Mouse (Mus musculus): ENCODE measurements at regions not wholly inside any gene's neighbourhood (a gene's known extent, or its start where the extent isn't known, plus 50 kb on each side); places are given as distances from the start of the nearest gene placed in this dataset.

DNA sequence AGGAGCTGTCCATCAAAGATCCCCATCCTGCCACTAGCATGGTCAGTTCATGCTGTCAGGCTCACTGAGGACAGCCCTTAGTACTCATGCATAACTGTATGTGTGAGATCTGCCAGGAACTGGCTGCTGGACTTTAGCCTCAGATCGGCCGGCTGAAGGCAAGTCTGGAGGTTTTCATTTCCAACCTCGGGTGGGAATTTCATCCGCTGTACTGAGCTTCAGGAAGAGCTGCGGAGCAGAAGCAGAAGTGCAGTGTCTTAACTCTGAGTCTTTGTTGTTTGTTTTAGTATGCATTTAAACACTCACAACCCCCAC is 99.6 kb upstream of the Ccnd2 start:
- Histone ChIP-seq H3K4me3 (replicated peaks) (peak overlapping the region; percentile 34), H3K36me3 (replicated peaks; ENCODE audit: low read length) (peaks cover 7% of the 10 kb centered on the region), H3K4me1 (peaks cover 80% of the 10 kb centered on the region), H3K9me3 (peaks cover 7% of the 10 kb centered on the region; the same call in 1 of the 2 replicates), H3K27me3 (replicated peaks) (no peaks in the 10 kb centered on the region)
- TF ChIP-seq GATA1 (IDR thresholded peaks at IDR 0.05; ENCODE audit: borderline replicate concordance, low read length) (no peak), FLI1 (IDR thresholded peaks at IDR 0.05; ENCODE audit: low read length) (no peak)

DNA sequence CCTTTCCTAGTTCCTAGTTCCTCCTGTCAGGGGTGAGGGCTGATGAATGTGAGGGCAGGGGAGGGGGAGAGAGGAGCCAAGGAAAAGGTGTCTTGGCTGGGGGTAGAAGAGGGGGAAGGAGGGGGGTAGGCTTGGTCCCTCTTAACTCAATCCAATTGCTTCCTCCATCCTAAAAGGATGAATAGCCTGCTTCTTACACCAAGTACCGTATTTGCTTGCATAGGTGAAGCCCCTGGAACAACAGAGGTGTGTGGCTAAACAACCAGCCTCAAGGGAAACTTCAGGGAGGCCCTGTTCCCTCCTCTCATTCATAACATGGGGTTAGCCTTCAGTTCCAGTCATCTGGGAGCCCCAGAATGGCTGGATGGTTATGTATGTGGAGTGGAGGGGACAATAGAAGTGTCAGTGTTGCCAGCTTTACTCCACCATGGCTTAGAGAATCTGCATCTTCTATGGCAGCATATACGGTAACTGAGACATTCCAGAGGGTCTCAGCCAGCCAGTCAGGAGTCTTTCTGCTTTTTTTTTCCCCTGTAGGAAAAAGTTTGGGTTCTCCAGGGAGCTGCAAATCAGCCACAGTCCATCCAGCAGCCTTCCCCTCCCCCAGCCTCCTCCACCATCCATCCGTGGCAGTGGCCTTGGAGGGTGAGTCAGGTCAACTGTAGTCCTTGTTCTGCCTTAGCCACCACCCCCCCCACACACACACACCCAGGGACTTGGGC is 100.2 kb upstream of the Ccnd2 start:
- Histone ChIP-seq H3K4me1 (peaks cover 75% of the 10 kb centered on the region), H3K27me3 (replicated peaks) (no peaks in the 10 kb centered on the region), H3K9me3 (peaks cover 7% of the 10 kb centered on the region; the same call in 1 of the 2 replicates), H3K36me3 (replicated peaks; ENCODE audit: low read length) (peaks cover 7% of the 10 kb centered on the region), H3K4me3 (replicated peaks) (no peak overlapping the region)
- TF ChIP-seq GATA1 (IDR thresholded peaks at IDR 0.05; ENCODE audit: borderline replicate concordance, low read length) (no peak), FLI1 (IDR thresholded peaks at IDR 0.05; ENCODE audit: low read length) (no peak)

DNA sequence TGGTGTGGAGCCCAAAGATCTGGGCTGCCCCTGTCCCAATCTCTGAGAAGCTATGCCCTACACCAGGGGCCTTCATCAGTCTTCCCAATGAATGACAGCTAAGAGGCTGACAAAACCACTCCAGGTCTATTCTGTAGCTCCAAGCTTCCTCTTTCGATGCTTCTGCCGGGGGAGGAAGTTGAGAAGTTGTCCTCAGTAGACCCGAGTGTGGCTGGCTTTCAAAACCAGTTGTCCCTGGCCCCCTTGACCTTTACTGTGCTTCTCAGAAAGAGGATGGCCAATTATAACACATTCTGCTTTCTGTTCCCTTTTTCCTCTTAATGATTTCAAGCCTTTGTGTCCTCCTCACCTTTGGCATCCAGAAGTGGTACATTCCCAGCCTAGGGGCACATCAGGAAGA is 101.9 kb upstream of the Ccnd2 start:
- Histone ChIP-seq H3K4me1 (peaks cover 57% of the 10 kb centered on the region), H3K4me3 (replicated peaks) (no peak overlapping the region), H3K9me3 (peaks cover 7% of the 10 kb centered on the region; the same call in 1 of the 2 replicates), H3K27me3 (replicated peaks) (no peaks in the 10 kb centered on the region), H3K36me3 (replicated peaks; ENCODE audit: low read length) (peaks cover 7% of the 10 kb centered on the region)
- TF ChIP-seq GATA1 (IDR thresholded peaks at IDR 0.05; ENCODE audit: borderline replicate concordance, low read length) (no peak), FLI1 (IDR thresholded peaks at IDR 0.05; ENCODE audit: low read length) (no peak)

DNA sequence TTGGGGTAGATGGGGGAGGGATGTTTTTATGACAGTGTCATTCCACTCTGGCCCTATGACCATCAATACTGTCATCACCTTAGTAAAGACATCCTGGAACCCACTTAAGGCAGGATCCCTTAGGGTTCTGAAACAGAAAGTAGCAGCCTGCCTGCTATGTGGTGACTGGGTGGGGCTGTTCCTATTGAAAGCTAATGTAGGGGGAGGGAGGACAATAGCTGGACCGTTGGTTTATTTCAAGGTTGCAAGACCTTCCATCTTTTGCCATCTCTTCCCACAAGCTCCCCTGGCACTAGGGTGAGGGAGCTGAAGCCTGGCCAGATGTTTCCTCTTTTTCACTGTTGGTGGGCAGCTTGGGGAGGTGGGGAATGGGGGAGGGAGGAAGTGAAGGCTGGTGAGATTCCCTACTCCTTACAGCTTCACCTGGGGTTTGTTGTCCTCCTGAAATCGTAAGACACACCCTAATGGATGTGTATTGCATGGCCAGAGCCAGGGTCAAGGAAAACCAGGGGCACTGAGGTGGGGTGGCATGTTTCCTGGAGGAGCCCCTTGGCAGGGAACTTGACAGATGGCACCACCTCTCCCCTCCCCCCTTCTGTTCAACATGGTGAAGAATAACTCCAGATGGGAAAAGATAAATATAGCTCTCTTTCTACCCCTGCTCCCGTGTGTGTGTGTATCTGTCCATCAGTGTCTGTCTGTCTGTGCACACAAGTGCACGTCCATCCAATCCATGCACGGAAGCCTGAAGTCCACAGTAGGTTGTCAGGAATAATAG is 112.1 kb upstream of the Ccnd2 start:
- no peaks in the 10 kb centered on the region for H3K27me3 ChIP-seq (replicated peaks)
- no peak for TF ChIP-seq GATA1 (IDR thresholded peaks at IDR 0.05; ENCODE audit: borderline replicate concordance, low read length)
- TF ChIP-seq FLI1 (IDR thresholded peaks at IDR 0.05; ENCODE audit: low read length) = no peak
- peaks cover 4% of the 10 kb centered on the region for H3K36me3 ChIP-seq (replicated peaks; ENCODE audit: low read length)
- peak overlapping the region; percentile 31 for H3K4me3 ChIP-seq (replicated peaks)
- peaks cover 60% of the 10 kb centered on the region for H3K4me1 ChIP-seq
- peaks cover 5% of the 10 kb centered on the region; the same call in 1 of the 2 replicates for H3K9me3 ChIP-seq

DNA sequence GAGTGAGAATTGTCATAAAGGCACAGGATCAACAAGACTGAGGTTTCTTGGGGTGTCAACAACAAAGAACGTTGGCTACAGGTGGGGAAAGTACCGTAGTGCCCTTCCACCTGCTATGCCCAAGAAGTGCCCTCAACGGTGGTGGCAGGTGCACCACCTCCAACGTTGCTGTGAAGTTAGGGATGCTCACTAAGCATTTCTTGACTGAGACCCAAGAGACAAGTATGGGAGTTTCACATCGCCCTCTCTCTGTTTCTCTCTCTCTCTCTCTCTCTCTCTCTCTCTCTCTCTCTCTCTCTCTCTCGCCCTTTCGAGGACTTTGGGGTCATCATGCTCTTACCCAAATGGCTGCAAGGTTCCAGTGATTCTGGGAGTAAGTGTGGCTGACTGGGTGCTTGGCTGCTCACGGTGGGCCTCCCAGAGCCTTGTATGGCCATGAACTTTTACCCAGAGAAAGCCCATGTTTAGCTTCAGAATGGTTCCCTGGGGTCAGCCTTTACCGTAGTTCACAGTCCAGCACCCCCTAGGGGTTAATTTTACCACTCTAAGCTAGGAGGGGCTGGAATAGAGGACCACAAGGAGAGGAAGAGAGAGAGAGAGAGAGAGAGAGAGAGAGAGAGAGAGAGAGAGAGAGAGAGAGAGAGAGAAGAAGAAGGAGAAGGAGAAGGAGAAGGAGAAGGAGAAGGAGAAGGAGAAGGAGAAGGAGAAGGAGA is 113.2 kb upstream of the Ccnd2 start:
- H3K27me3 ChIP-seq (replicated peaks) = no peaks in the 10 kb centered on the region
- TF ChIP-seq GATA1 (IDR thresholded peaks at IDR 0.05; ENCODE audit: borderline replicate concordance, low read length) (no peak), FLI1 (IDR thresholded peaks at IDR 0.05; ENCODE audit: low read length) (no peak)
- peaks cover 5% of the 10 kb centered on the region; the same call in 1 of the 2 replicates for H3K9me3 ChIP-seq
- peaks cover 4% of the 10 kb centered on the region for H3K36me3 ChIP-seq (replicated peaks; ENCODE audit: low read length)
- H3K4me1 ChIP-seq = peaks cover 66% of the 10 kb centered on the region
- H3K4me3 ChIP-seq (replicated peaks) = peak overlapping the region; percentile 72

DNA sequence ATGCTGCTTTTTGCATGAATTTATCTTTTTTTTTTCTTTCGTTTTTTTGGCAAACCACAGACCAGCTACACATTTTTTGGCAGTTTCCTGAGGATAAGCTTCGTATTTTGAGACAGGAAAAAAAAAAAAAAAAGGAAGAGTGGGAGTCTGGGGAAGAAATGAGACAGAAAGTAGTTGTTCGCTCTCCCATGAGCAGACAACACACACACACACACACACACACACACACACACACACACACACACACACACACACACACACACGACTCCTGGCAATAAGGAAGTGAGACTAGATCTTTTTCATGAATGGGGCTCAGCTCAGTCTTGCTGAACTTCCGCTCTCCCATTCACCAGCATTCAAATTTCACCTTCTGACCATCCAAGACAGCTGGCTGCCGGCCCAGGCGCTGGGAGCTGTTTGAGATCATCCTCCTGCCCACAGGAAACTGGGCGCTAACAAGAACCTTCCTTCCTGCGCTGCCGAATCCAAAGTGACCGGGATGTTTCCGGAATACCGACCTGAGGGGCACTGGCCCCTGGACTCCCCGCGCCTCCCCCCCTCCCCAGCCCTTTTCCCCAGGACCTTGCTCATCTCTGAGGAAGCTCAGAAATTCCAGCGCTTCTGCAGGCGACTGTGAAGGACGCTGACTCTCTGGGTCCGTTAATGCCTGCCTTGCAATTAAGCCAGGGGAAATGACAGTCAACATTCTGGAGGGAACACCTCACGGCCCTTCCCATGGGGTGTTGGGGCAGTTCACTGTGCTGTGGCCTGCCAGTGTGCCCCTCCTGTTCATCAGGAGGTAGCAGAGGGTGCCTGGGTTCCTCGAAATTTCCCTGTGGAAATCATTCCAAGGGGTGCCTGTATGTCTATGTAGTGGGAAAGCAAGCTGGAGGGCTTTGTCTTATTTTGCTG is 114.2 kb upstream of the Ccnd2 start:
- peaks cover 72% of the 10 kb centered on the region for H3K4me1 ChIP-seq

DNA sequence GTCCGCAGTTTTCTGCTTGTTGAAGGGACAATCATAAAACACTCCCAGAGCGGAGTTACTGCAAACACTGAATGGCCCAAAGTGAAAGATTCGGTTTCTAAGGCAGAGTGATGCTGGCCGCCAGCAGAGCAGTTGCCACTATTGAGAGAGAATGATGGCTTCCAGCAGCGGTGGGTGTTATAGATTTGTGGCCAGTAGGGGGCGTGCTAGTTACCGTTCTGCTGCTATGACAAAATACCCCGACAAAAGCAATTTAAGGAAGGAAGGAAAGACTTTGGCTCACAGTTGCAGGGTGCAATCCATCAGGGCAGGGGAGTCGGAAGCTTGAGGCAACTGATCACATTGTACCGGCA is 114.8 kb upstream of the Ccnd2 start:
- no peak for TF ChIP-seq GATA1 (IDR thresholded peaks at IDR 0.05; ENCODE audit: borderline replicate concordance, low read length)
- no peak for TF ChIP-seq FLI1 (IDR thresholded peaks at IDR 0.05; ENCODE audit: low read length)
- Histone ChIP-seq H3K4me1 (peaks cover 72% of the 10 kb centered on the region), H3K36me3 (replicated peaks; ENCODE audit: low read length) (peaks cover 6% of the 10 kb centered on the region), H3K9me3 (peaks cover 10% of the 10 kb centered on the region), H3K4me3 (replicated peaks) (peak overlapping the region; percentile 90), H3K27me3 (replicated peaks) (no peaks in the 10 kb centered on the region)

More for the DNA sequence above, 114.2 kb upstream of the Ccnd2 start:
- H3K9me3 ChIP-seq = peaks cover 5% of the 10 kb centered on the region; the same call in 1 of the 2 replicates
- peaks cover 4% of the 10 kb centered on the region for H3K36me3 ChIP-seq (replicated peaks; ENCODE audit: low read length)
- TF ChIP-seq GATA1 (IDR thresholded peaks at IDR 0.05; ENCODE audit: borderline replicate concordance, low read length) (no peak), FLI1 (IDR thresholded peaks at IDR 0.05; ENCODE audit: low read length) (no peak)
- peak overlapping the region; percentile 90 for H3K4me3 ChIP-seq (replicated peaks)
- no peaks in the 10 kb centered on the region for H3K27me3 ChIP-seq (replicated peaks)

DNA sequence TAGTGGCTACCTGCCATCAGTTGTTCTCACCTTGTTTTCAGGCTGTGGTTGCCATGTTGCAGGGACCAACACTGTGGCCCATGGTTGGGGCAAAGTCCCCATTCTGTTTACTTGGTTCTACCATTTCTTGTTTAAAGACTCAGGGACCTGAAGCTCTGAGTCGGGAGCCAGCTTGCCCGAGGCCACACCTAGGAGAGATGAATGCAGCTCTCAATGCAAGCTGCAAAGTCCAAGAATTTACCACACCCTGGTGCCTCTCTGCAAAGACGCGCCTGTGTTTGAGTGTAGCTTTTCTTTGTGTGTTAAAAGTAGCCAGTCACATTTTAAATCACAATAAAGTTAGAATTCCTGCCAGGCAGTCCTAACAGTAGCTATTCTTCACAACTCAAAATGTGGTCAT is 117.0 kb upstream of the Ccnd2 start:
- Histone ChIP-seq H3K36me3 (replicated peaks; ENCODE audit: low read length) (peaks cover 3% of the 10 kb centered on the region), H3K4me1 (peaks cover 62% of the 10 kb centered on the region), H3K4me3 (replicated peaks) (no peak overlapping the region), H3K9me3 (peaks cover 10% of the 10 kb centered on the region), H3K27me3 (replicated peaks) (peaks cover 2% of the 10 kb centered on the region)
- TF ChIP-seq GATA1 (IDR thresholded peaks at IDR 0.05; ENCODE audit: borderline replicate concordance, low read length) (no peak), FLI1 (IDR thresholded peaks at IDR 0.05; ENCODE audit: low read length) (no peak)

DNA sequence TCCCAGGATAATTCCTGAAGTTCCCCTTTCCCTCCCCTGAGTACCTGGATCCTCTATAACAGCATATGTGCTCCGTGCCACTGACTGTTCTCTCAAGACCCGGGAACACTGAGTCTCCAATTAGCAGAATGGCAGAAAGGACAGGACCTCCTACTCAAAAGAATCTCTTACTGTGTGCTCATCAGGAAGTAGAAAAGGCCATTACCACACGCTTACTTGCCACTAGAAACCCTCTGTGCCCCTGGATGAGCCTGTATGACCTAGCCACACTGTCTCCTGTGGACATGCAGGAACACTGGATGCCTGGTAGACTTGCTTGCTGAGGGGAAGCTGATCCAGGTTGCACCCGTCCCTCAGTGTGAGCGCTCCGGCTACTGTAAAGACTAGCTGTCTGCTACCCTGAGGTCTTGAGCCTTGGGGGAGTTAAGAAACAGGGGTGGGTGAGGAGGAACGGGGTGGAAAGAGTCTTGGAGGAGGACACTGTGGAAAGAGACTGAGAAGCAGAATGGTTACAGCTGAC is 117.6 kb upstream of the Ccnd2 start:
- Histone ChIP-seq H3K4me3 (replicated peaks) (no peak overlapping the region), H3K4me1 (peaks cover 57% of the 10 kb centered on the region), H3K36me3 (replicated peaks; ENCODE audit: low read length) (peaks cover 3% of the 10 kb centered on the region), H3K9me3 (peaks cover 11% of the 10 kb centered on the region), H3K27me3 (replicated peaks) (peaks cover 2% of the 10 kb centered on the region)
- no peak for TF ChIP-seq GATA1 (IDR thresholded peaks at IDR 0.05; ENCODE audit: borderline replicate concordance, low read length)
- TF ChIP-seq FLI1 (IDR thresholded peaks at IDR 0.05; ENCODE audit: low read length) = no peak

Measured in megakaryocyte, embryonic 14.5 days (primary cell).